Mouse (Mus musculus) mesoderm, embryonic 11.5 days (tissue): ENCODE data around the gene Hsd3b6.
"Not testable (repeated sequence)": the region's sequence is repeated elsewhere in the genome, so short reads cannot be mapped to it uniquely, and the experiment has no call there.

Experiments
- DNase-seq: peaks from one replicate; pipeline ENCODE4 v3.0.0-alpha.2; 2012; ENCODE audit warnings: low read depth, low spot score

Hsd3b6 gene

GRCm38 (mm10) chr3:98814101-98814670 is at the start of gene Hsd3b6:
Gene Hsd3b6 (minus strand): TSS chr3:98814443.
- DNase-seq, result no peak

GRCm38 (mm10) chr3:98862800-98863199 is 48.6 kb upstream of the Hsd3b6 start:
- DNase-seq, result no peak

- no peak for DNase-seq
These were observed 45.3 kb upstream of the Hsd3b6 start, which contains the start of gene Hsd3b1 for GRCm38 (mm10) chr3:98859576-98859975. Gene Hsd3b1 (minus strand): TSS chr3:98859794.

GRCm38 (mm10) chr3:98858051-98858450 is 43.8 kb upstream of the Hsd3b6 start:
- no peak for DNase-seq

- DNase-seq, result no peak
These were observed 42.6 kb upstream of the Hsd3b6 start for GRCm38 (mm10) chr3:98856892-98857291.

DNA sequence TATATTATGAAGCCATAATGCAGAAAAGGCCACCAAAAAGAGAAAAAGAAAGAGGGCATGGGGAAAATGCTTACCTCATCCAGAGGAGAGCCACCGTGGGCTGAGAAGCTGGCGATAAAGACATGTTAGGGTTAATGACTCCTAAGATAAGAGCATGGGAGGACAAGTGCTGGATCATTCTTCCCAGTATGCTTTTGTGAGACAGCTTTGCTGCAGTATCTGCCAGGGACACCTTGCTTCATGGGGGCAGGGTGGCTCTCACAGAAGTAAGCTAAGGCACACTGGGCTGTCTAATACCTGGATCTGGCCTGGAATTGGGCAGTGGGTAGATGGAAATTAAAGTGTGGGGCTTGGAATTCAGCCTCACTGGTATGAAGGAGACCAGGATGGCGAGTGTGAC is 40.9 kb upstream of the Hsd3b6 start:
- no peak for DNase-seq

DNA sequence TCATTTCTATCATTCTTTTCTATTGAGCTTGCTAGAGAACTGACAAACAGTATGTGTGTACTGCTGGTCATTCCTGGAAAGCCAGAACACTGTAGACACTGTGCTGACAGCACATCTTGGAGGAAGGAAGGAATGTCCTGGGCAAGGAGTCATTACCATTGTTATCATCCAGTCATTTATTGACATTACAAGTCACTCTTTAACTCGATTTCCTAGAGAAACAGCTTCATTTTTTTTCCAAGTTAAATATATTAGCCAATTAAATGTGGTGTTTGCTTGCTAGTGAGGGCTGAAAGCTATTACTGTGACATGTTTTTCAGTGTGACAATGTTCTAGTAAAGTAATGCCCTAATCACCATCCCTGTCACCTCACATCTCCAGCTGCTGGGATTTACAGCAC is 39.4 kb upstream of the Hsd3b6 start:
- DNase-seq, result no peak

DNA sequence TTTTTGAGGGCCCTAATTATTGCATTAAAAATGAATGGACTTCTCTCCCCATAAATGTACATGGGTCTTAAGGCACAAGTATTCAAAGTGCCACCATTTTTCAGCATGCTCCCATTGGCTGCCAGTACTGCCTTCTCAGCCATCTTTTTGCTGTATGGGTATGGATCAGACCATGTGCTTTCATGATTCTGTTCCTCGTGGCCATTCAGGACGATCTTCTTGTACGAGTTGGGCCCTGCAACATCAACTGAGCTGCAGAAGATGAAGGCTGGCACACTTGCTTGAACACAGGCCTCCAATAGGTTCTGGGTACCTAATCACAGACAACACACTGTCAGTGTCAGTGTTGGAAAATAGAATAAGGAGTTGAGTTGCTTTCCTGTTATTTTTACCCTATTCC is 38.8 kb upstream of the Hsd3b6 start:
- no peak for DNase-seq

DNA sequence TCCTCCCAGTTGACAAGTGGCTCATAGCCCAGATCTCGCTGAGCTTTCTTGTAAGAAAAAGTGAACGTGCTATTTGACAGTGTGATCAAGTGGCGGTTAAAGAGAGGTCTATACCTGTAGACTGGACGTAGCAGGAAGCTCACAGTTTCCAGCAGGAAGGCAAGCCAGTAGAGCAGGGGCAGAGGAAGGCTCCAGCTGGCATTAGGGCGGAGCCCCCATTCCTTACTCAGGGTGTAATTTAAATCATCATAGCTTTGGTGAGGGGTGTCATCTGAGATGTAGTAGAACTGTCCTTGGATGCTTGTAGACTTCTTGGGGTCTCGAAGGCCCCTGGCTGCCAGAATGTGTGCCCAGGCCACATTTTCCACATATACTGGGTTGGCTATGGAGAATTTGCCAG is 38.4 kb upstream of the Hsd3b6 start:
- DNase-seq, result no peak

DNA sequence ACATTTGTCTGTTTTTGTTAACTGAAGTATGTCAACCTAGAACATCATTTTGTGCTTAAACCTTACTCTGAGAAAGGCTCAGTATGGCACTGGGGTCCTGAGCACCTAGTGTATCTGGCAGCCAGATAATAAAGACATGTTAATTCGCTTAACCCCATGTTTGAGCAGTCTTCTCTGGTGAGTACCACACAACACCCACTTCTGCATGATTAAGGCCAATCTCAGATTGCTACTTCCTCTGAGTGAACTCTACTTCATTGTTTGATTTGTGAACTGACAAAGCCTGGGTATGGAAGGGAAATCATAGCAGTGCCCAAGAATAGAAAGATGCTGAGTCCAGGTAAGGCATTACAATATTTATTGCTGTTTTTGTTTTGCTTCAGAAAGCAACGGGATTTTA is 37.6 kb upstream of the Hsd3b6 start:
- DNase-seq, result no peak

DNA sequence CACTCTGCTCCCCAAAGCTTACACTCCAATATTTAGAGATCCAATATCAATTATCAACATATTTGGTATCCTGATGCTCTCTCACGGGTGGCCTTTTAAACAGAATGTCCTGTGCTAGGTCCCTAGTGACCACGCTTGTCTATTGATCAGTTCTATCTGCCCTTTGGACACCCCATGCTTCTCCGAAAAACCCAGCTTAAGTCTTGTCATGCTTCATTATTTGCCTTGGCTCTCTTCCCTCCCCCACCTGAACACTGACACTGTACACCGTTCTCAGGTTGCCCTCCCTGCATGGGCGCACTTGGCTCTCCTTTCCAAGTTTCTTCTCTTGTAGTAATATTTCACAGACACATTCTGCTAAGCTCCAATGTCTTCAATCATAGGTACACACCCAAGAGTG is 36.0 kb upstream of the Hsd3b6 start:
- no peak for DNase-seq

DNA sequence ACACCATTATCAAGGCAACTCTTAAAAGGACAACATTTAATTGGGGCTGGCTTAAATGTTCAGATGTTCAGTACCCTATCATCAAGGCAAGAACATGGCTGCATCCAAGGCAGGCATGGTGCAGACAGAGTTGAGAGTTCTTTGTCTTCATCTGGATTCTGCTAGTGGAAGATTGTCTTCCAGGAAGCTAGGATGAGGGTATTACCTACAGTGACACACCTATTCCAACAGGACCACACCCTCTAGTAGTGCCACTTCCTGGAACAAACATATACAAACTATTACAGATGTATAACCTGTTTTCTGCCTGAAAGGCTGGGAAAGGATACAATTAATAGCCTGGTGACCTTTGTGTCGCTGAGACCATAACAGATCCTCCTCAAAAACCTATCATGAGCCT is 34.7 kb upstream of the Hsd3b6 start:
- DNase-seq, result no peak

- not testable (repeated sequence) for DNase-seq
These were observed 1.6 kb downstream of the Hsd3b6 start for GRCm38 (mm10) chr3:98812653-98813052.

GRCm38 (mm10) chr3:98805032-98805431 is 9.2 kb downstream of the Hsd3b6 start:
- not testable (repeated sequence) for DNase-seq

DNA sequence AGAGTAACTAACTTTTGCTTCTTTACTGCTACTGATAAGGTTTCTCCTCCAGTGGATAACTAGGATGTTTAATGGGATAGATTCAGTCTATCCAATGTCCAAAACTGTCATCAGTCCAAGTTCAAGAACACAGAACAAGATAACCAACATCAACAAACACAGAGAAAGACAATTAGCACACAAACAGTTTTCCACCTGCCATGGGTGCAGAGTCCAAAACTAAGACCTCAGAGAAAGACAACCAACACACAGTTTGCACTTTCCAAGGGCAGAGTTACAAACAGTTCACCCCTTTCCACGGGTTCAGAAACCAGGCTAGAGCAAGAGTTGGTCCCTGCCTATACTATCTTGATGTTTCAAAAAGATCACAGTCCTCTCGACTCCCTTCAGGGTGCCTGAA is 27.7 kb downstream of the Hsd3b6 start:
- DNase-seq, result no peak

DNA sequence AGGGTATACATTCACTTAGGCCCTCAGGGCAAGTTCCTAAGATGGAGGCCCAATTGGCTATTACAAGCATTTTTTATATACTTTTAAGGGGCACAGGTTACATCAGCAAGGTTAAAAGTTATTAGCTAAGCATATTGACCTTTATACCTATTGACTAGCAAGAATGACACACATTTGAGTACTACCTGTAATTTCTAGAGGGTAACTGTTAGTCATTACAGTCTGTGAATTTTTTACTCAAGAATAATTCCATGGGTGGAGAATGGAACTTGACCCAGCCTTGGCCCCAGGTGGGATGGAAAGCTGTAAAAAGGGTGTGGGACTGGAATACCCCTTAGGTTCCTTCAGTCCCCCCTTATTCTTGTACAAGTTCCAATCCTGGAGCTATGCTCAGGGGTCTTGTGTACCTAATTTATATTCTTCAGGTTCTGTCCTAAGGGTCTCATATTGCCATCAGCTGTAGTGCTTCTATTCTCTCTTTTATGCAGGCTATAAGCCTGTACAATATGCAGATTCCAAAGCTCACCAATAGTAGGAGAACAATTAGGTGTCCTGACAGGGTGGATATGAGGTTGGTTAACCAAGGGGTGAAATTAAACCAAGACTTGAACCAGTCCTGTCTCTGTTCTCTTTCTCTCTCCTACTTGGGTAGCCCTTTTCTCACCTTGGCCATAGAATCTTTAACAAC is 31.9 kb downstream of the Hsd3b6 start:
- no peak for DNase-seq

GRCm38 (mm10) chr3:98780921-98781320 is 33.3 kb downstream of the Hsd3b6 start:
- DNase-seq, result no peak

- DNase-seq, result no peak
These were observed 50.1 kb downstream of the Hsd3b6 start for GRCm38 (mm10) chr3:98764155-98764554.

- DNase-seq, result no peak
These were observed 57.4 kb downstream of the Hsd3b6 start for GRCm38 (mm10) chr3:98756836-98757235.
